Mouse (Mus musculus): ENCODE data around the gene Cacnb1.

DNA sequence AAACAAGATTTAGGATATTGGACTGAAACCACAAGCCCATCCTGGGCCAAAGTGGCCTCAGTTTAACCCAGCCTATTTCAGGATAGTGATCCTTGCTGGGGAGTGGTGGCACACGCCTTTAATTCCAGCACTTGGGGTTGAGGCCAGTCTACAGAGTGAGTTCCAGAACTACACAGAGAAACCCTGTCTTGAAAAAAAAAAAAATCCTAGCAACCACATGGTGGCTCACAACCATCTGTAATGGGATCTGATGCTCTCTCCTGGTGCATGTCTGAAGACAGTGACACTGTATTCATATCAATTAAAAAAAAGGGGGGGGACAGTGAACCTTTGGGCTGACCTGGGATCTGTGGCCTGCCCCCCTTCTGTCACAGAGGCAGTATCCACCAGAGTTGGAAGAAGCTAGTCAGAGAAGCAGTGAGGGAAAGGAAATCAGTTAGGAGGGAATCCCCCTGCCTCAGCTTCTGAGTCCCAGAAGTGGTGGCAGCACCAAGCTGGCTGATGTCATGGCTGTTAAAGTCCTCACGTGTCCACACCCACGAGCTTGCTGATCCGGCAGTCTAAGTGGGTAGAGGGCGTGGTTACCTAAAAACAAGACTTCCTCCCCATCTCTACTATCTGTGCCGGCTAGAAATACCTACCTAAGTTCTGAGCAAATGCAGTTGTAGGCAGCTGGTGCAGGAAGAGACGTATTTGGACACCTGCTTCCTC lies 23.8 kb downstream of the Cacnb1 start:
- TF ChIP-seq CTCF (IDR thresholded peaks at IDR 0.05; ENCODE audit: insufficient read depth, low read length) (no peak), POLR2A (IDR thresholded peaks at IDR 0.05; ENCODE audit: borderline replicate concordance, extremely low read depth, low read depth, low read length) (no peak)

All from lung, adult 2 months (tissue).